Mouse (Mus musculus) mesoderm, embryonic 11.5 days (tissue): Measurements from ENCODE around the gene Lmnb2.

Experiments
- DNase-seq: peaks from one replicate; pipeline ENCODE4 v3.0.0-alpha.2; 2012; ENCODE audit warnings: low read depth, low spot score

Gene Lmnb2

GRCm38 (mm10) chr10:80930361-80931152, 12.5 kb upstream of the Lmnb2 start:
- no peak for DNase-seq

- peak; percentile 99 for DNase-seq
Measured at GRCm38 (mm10) chr10:80929299-80930226, 11.5 kb upstream of the Lmnb2 start, which contains the start of gene Gadd45b. Gene Gadd45b, plus strand, starts transcription at chr10:80930073.

GRCm38 (mm10) chr10:80928586-80929298, 10.7 kb upstream of the Lmnb2 start:
- peak; percentile 92 for DNase-seq

DNA sequence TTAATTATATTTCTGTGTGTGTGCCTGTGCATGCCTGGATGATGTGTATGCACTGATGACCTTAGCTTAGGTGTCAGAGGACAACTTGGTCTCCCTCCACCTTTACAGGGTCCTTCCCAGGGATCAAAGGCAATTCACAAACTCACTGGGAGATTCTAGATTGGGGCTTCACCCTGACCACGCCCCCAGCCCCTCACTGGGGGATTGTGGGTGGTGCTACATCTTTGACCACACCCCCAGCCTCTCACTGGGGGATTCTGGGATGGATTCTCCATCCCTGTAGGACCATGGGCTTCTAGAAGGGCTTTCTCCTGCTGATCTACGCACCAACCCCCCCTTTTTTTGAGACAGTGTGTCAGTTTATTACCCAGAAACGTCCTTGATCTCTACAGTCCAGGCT, 7.4 kb upstream of the Lmnb2 start:
- no peak for DNase-seq

DNA sequence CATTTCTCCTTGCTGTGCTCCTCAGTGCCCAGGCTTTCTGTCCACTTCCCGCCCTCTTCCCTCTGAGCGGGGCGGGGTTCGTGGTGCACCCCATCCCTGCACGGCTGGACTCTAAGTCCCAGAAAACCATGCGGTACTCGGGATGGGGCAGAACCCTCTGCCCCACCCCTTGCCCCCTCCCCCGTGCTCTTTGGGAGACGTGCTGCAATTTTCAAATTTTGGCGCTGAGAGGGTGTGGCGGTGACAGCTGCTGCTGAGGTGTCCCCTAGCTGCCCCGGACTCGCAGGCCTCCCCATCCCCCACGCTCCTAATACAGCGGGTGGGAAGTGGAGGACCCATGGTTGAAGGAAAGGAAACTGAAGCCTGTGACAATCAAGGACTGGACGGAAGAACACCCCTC, 3.9 kb upstream of the Lmnb2 start:
- DNase-seq, result no peak

DNA sequence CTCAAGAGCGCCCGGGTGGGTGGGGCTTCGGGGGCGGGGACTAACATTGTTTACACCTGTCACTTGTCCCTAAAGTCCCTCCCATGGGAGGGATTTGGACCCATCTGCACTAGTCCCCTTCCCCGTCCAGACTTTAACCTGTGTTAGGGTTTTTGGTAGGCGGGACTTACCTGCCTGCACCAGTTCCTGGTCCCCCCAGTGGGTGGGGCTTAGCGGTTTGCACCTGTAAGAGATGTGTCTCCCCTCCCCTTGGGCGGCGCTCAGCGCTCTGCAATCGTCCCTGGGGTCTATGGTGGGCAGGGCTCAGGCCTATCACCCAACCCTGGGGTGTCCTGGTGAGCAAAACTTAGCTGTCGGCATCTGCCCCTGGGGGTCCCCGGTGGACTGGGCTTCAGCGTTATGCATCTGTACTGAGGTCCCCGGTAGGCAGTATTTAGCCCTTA, 688 bp downstream of the Lmnb2 start:
- DNase-seq, result no peak

GRCm38 (mm10) chr10:80915736-80916135, 2.3 kb downstream of the Lmnb2 start:
- DNase-seq, result no peak

- no peak for DNase-seq
Measured at GRCm38 (mm10) chr10:80915260-80915659, 2.8 kb downstream of the Lmnb2 start.

GRCm38 (mm10) chr10:80914253-80914656, 3.8 kb downstream of the Lmnb2 start:
- no peak for DNase-seq

DNA sequence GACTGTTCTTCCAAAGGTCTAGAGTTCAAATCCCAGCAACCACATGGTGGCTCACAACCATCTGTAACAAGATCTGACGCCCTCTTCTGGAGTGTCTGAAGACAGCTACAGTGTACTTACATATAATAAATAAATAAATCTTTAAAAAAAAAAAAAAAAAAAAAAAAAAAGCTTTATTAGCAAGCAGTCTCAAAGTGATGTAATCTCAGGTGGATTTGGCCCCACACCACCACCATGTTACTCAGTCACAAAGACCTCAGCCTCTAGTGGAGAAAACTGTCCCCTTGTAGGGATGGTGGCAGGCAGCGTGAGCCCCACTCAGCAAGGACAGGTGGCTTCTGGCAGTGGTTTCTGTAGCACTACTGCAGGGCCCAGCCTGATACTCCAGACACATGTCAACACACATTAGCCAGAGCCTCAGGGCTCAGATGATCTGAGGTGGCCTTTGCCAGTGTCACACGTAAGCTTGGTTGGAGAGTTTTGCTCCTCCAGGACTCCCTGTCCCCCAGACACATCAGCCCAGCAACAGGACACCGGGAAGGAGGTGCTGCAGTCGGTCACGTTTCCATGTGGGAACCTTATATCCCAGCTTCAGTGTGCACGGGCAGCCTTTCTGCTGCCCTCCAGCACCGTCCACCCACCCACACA, 4.6 kb downstream of the Lmnb2 start:
- no peak for DNase-seq

DNA sequence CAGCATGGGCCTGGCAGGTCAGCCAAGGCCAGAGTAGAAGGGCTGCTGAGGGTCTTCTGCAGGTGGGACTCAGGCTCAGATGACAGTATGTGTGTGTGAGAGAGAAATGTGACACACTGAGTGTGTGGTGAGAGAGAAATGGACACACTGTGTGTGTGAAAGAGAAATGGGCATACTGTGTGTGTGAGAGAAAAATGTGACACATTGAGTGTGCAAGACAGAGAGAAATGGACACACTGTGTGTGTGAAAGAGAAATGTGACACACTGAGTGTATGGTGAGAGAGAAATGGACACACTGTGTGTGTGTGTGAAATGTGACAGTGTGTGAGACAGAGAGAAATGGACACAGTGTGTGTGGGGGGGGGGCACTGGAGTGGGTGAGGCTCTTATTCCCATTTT, 6.2 kb downstream of the Lmnb2 start:
- DNase-seq, result no peak

DNA sequence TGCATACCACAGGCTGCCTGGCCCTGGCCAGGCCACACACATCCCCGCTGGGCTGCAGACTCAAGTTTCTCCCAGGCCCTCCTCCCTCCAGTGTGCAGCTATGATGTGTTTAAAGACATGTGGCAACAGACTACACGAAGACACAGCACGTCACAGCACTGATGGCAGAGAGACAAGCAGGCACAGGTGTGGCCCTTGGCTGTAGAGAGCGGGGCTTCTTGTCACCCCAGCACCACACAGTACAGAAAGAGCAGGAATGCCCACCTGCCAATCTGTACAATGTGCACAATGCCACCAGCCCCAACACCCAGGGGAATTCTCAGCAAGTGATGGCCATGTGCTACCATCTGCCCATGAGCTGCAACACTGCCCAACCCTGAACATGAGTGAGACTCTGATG, 6.7 kb downstream of the Lmnb2 start:
- DNase-seq, result no peak

- no peak for DNase-seq
Measured at GRCm38 (mm10) chr10:80909375-80910162, 8.5 kb downstream of the Lmnb2 start.

DNA sequence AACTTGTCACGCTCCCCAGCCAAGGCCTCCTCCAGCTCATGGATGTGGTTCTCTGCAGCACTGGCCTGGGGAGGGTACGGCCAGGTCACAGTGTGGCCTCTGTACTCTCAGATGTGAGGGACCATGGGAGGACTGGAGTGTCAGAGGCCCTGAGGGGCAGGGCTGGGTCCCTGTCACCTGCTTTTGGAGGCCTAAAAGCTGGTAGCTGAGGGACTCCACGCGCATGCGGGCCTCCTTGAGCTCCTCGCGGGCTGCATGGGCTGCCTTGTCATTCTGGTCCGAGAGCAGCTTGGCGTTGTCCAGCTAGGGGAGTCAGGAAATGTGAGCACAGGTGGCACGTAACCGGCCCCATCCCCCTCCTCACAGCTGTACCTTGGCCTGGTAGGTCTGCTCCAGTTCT, 13.3 kb downstream of the Lmnb2 start:
- DNase-seq, result no peak

DNA sequence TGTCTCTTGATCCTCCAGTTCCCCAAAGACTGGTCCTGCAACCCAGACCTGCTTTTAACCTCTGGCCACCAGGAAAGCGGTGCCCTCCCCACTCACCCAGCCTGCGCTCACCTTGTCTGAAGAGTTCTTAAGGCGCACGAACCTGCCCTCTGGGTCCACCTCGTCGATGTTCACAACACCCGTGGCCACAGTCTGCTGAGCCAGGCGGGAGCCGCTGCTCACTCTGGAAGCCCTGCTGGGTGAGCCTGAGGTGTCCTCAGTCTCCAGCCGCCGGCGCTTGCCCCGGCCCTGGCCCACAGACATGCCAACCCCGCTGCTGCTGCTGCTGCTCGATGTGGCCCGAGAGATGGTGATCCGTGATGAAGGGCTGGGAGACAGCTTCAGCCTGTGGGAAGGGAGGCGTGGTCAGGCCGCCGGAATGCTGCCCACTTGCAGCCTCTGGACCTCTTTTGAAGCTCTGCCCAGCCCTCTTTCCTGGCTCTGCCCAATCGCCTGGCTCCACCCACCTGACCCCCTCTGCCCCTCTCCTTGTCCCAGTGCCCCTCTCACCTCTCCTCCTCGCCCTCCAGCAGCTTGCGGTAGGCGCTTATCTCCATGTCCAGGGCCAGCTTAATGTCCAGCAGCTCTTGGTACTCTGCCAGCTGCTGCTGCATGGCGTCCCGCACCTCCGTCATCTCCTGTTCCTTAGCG, 13.9 kb downstream of the Lmnb2 start:
- no peak for DNase-seq

GRCm38 (mm10) chr10:80903282-80903681, 14.8 kb downstream of the Lmnb2 start:
- DNase-seq, result no peak

DNA sequence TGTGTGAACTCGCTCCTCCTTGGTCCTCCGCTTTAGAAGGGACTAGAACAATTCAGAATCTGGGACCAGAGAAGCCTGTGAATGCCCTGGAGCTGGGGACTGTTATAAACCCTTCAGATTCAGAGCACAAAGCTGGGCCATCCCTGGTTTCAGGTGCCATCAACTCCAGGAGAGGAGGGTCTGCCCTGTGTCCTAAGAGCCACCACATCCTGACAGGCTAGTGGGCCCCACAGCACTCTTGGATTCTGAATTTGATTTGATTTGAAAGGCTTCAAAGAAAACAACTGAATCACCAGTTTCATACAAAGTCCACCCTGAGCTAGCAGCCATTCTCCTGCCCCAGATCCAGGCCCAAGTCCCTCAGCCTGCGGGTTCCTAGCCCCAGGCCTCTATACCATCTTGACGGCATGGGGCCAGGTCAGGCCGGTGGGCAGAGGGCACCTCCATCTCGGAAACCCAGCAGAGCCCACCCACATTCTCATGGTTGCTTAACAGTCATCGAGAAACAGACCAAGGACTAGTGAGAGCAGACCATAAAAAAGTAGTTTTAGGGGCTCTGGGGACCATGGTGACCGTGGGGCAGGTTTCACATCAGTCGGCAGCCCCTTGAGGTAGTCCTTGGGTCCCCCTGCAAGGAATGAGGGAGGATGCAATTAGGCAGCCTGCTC, 15.6 kb downstream of the Lmnb2 start:
- no peak for DNase-seq

DNA sequence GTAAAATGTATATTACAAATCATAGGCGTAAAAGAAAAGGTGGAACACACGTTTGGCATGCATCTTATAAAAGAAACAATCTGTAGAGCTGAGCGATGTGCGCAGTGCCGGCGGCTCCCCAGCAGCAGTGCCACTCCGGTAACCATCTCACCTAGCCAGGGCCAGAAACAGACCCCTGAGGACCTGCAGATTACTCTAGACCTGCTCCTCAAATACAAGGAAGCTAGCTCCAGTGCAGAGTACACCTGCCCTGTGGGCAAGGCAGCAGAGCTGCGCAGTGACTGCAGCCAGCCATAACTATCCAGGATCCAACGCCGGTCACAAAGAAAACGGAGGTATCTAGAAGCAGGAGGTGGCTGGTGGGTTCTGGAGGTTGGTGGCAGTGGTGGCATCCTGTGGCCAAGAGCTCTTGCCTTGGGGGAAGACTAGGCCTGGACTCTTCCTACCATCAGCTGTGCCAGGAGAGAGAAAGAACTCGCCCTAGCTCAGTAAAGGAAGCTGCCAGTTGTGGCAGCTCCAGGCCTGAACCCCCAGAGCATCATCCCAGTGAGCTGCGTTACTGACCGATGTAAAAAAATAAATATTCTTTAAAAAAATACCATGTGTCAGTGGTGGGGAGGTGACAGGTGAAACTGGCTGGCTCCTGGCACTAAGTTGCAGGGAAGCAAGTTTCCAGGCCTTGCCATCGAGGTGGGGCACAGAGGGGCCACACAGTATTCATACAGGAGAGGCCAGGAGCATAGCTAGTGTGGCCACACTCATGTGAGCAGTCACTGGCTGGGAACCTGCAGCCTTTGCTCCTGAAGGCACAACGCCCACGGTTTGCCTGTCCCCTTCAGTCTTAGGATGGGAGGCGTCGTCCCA, 16.4 kb downstream of the Lmnb2 start:
- DNase-seq, result no peak
